Comparison of ENCODE assay signal across 8 mouse cellular contexts in genomic region chr1:180264851-180265250, GRCm38 (mm10). TPM values are rescaled to one million over a fixed set of nuclear protein-coding genes. Genes with fewer than 3 reads are reported as not detected.
DNase-seq lines count a peak whose midpoint lies in the region; ATAC-seq lines count a peak whose summit lies in the region.

No protein-coding gene starts in this region.

- WGBS in kidney, embryonic 16.5 days, result 64% methylated on average over 10 of the region's 10 CpGs
- 43% methylated on average over 10 of the region's 10 CpGs for WGBS in liver, embryonic 16.5 days (ENCODE audit: insufficient replicate concordance)

- no peak for ATAC-seq in erythroblast, adult 5-6 weeks (replicated peaks; ENCODE audit: low FRiP score, poor library complexity, severe bottlenecking)
- ATAC-seq in kidney, embryonic 16.5 days (ENCODE audit: low FRiP score, low TSS enrichment), result no peak
- ATAC-seq in common myeloid progenitor, adult 5-6 weeks (replicated peaks; ENCODE audit: low read depth, poor library complexity, severe bottlenecking), result peak; percentile 10; the same call in 1 of the 2 replicates
- no peak for ATAC-seq in liver, embryonic 16.5 days (ENCODE audit: low read depth)

- peak overlapping the region; percentile 42 for H3K4me3 ChIP-seq in erythroblast, embryonic 14.5 days (replicated peaks)
- H3K4me3 ChIP-seq in kidney, embryonic 16.5 days (ENCODE audit: low read length), result peak overlapping the region; percentile 6; the same call in 1 of the 2 replicates
- H3K4me3 ChIP-seq in liver, embryonic 16.5 days (ENCODE audit: low read depth, low read length), result peak overlapping the region; percentile 35

- H3K27me3 ChIP-seq in erythroblast, embryonic 14.5 days (ENCODE audit: control insufficient read depth), result peaks cover 15% of the 10 kb centered on the region
- H3K27me3 ChIP-seq in kidney, embryonic 16.5 days (ENCODE audit: insufficient read depth, low read length), result no peaks in the 10 kb centered on the region
- no peaks in the 10 kb centered on the region; the same call in 1 of the 2 replicates for H3K27me3 ChIP-seq in liver, embryonic 16.5 days (ENCODE audit: control insufficient read depth, insufficient read depth, low read depth, low read length)

- H3K36me3 ChIP-seq in erythroblast, embryonic 14.5 days (ENCODE audit: control insufficient read depth), result no peaks in the 10 kb centered on the region
- H3K36me3 ChIP-seq in kidney, embryonic 16.5 days (ENCODE audit: insufficient read depth, low read length), result no peaks in the 10 kb centered on the region
- H3K36me3 ChIP-seq in liver, embryonic 16.5 days (ENCODE audit: control insufficient read depth, insufficient read depth), result no peaks in the 10 kb centered on the region

- no peak overlapping the region for H3K27ac ChIP-seq in kidney, embryonic 16.5 days (ENCODE audit: low read length)
- H3K27ac ChIP-seq in liver, embryonic 16.5 days (ENCODE audit: low read length), result no peak overlapping the region

- no peak for DNase-seq in kidney, adult 8-10 months
- DNase-seq in frontal cortex, postnatal 25 days (ENCODE audit: low spot score in 2 of 2), result no peak
- no peak for DNase-seq in ovary, postnatal 36 days (ENCODE audit: low spot score)

- peak overlapping the region; percentile 44 for H3K4me2 ChIP-seq in kidney, embryonic 16.5 days (replicated peaks; ENCODE audit: low read depth, low read length)
- peak overlapping the region; percentile 55 for H3K4me2 ChIP-seq in liver, embryonic 16.5 days (ENCODE audit: low read depth, low read length)

- peak overlapping the region; percentile 6; the same call in 1 of the 2 replicates for H3K9ac ChIP-seq in kidney, embryonic 16.5 days (replicated peaks; ENCODE audit: low read length)
- no peak overlapping the region; the same call in 1 of the 2 replicates for H3K9ac ChIP-seq in liver, embryonic 16.5 days (ENCODE audit: low read depth, low read length)

- peaks cover 60% of the 10 kb centered on the region for H3K4me1 ChIP-seq in erythroblast, embryonic 14.5 days (ENCODE audit: control insufficient read depth)
- H3K4me1 ChIP-seq in kidney, embryonic 16.5 days (ENCODE audit: insufficient read depth, low read length), result peaks cover 20% of the 10 kb centered on the region
- peaks cover 45% of the 10 kb centered on the region for H3K4me1 ChIP-seq in liver, embryonic 16.5 days (ENCODE audit: control insufficient read depth, low read depth, low read length)

- no peaks in the 10 kb centered on the region for H3K9me3 ChIP-seq in erythroblast, embryonic 14.5 days (ENCODE audit: control insufficient read depth, low read length)
- no peaks in the 10 kb centered on the region for H3K9me3 ChIP-seq in kidney, embryonic 16.5 days (ENCODE audit: low read length)
- no peaks in the 10 kb centered on the region for H3K9me3 ChIP-seq in liver, embryonic 16.5 days (replicated peaks; ENCODE audit: control insufficient read depth, low read length)

RNA-seq across cellular contexts. Expression of gene Psen2, which starts 1.6 kb away (rescaled TPM):
- 0.46 and 0.60 TPM in 2 replicates for polyA plus RNA-seq in erythroblast, embryonic 14.5 days (2012)
- 7.5 and 7.9 TPM in 2 replicates for total RNA-seq in erythroblast, adult 5-6 weeks (2015; ENCODE audit: low replicate concordance)
- 7.2 and 7.4 TPM in 2 replicates for total RNA-seq in erythroblast, adult 5-6 weeks (2017; ENCODE audit: low replicate concordance)
- 24.1 and 24.5 TPM in 2 replicates for polyA plus RNA-seq in kidney, embryonic 16.5 days (2015; fragmentation: Nextera tagmentation; extraction: Ambion mirVana)
- total RNA-seq in common myeloid progenitor, adult 5-6 weeks (2017), result 20.8 and 24.3 TPM in 2 replicates
- 32.2 and 37.0 TPM in 2 replicates for polyA plus RNA-seq in liver, embryonic 16.5 days (2015; fragmentation: Nextera tagmentation; extraction: Ambion mirVana)

Comparison
In these comparisons a context has a peak if more than half of its experiments do, and no peak if none do; other contexts are left out.
1. RNA of gene Psen2, which starts 1.6 kb away (polyA plus RNA-seq): 32.2 to 37.0 TPM in liver, embryonic 16.5 days and 24.1 to 24.5 TPM in kidney, embryonic 16.5 days; 0.46 to 0.60 TPM in erythroblast, embryonic 14.5 days; every median in the first group is over 10 times any median in the second.
2. Peak in every context shown above with its lines, with median percentiles within 50 percentile points of each other: H3K4me3 ChIP-seq.